Mouse (Mus musculus) brain, embryonic 14.5 days (tissue): ENCODE measurements around the gene Slc12a6.

ENCODE experiments used
- CTCF ChIP-seq: fragments of 200-500 bp; IDR thresholded peaks from 2 replicates; pipeline ENCODE4 v1.5.1; 2012; ENCODE audit warnings: inconsistent platforms, mild to moderate bottlenecking, moderate library complexity, borderline replicate concordance; ENCODE audit not compliant: insufficient read depth, insufficient read length; ENCODE audit errors: extremely low read depth
- POLR2A ChIP-seq: fragments of 200-500 bp; IDR thresholded peaks from 2 replicates; pipeline ENCODE4 v1.6.1; 2012; ENCODE audit warnings: mild to moderate bottlenecking, inconsistent platforms, borderline replicate concordance; ENCODE audit not compliant: poor library complexity, insufficient read depth, insufficient read length, severe bottlenecking; ENCODE audit errors: extremely low read depth

DNA sequence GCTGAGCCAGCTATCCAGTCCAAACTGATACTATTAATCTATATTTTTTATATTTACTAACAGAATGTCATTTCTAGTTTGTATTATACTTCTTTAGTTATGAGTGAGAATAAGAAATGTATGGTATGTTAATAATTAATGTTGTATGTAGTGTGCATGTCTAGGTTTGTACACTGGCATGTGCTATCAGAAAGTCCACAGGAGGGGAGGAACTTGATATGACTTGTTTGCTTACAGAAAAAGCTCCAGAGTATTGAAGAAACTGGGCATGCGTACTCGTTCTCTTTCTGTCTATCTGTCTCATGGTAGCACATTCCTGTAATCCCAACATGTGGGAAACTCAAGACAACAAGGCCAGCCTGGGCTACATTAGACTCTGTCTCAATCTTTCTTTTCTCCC is 52.6 kb downstream of the Slc12a6 start:
- TF ChIP-seq CTCF (no peak), POLR2A (no peak)
